Mouse (Mus musculus): ENCODE data around the gene Olfr547.

Olfr547 gene

DNA sequence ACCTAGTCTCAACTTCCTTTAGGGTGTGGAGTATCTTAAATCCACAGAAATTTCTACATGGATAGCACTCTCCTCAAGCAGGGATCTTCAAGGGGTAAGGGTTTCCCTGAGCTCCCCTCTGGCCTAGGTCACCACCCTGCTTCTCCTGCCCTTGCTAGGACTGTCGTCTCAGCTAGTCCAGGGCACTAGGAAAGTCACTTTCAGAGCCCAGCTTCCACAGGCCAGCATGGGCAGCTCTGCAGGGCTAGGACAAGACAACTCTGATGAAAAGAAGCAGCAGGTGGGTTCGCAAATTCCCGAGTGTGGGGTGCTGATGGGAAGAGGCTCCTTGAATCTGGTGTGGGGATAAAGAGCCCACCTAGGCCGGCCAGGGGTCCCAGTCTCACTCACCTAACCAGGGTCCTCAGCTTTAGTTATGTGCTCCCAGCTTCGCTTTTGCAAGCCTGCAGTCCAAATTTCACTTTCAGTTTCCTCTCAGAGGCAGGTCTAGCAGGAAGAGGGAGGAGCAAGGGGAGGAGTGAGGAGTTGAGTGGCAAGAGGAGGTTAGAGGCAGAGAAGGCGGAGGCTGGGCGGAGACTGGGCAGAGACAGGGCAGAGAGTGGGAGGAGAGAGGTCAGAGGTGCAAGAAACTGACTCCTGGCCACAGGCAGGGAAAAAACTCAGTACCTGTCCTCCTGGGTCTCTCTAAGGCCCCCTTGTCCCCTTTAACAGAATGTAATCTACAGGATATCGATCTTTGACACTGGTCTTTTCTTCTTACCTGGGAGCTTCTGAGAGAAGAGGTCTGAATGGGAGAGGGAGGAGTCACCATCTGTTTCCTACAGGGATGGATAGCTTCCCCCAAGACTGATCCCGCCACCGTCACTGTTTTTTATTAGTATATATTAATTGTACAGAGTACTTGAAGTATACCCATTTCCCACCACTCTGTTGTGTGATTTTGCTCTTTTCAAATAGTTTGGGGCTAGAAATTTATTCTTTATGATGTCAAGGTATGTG lies 30.7 kb downstream of the Olfr547 start, which contains the start of gene Trim21:
Gene Trim21, minus strand, starts transcription at position 488 of the 999 bp plus-strand sequence.
- DNase-seq (ENCODE audit: inconsistent age in 2 of 2, low spot score in 1 of 2), result peak; percentile 92 to 96

DNA sequence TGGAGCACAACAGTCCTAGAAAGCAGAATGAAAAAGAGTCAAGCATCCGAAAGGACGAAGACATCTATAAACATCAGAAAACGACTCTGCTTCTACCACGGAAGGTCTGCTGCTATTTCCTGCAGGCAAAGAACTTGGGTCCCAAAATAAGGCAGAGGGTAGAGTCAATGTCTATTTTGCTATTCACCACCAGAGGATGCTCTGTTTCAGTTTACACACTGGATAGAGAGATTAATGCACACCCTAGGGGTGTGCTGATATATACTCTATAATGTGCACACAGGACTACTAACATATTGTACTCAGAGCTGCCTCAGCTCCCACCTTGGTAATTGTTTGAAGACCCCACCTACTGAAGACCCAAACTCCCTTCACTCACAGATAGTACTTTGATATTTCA lies 31.7 kb downstream of the Olfr547 start:
- DNase-seq (ENCODE audit: inconsistent age in 2 of 2, low spot score in 1 of 2), result no peak

DNA sequence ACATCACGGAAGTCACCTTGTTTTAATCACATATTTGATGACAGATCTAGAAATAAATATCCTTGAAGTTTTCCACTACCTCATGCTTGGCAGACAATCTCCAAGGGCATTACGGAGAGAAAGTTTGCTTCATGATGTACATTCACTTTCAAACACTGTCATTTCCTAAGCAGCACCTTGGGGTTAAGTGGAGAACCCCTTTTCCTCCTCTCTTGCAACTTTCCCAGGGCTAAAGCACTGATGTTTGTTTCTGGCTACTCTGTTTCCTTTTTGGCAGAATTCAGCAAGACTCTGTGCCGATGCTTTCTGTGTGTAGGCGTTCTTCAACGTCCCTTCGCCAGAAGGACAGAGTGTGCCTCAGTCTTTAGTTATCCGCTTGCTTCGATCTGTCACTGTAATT lies 36.6 kb downstream of the Olfr547 start, which contains the start of gene Olfr550:
Gene Olfr550, plus strand, starts transcription at position 301 of the 400 bp plus-strand sequence.
- no peak for DNase-seq (ENCODE audit: inconsistent age in 2 of 2, low spot score in 1 of 2)

DNA sequence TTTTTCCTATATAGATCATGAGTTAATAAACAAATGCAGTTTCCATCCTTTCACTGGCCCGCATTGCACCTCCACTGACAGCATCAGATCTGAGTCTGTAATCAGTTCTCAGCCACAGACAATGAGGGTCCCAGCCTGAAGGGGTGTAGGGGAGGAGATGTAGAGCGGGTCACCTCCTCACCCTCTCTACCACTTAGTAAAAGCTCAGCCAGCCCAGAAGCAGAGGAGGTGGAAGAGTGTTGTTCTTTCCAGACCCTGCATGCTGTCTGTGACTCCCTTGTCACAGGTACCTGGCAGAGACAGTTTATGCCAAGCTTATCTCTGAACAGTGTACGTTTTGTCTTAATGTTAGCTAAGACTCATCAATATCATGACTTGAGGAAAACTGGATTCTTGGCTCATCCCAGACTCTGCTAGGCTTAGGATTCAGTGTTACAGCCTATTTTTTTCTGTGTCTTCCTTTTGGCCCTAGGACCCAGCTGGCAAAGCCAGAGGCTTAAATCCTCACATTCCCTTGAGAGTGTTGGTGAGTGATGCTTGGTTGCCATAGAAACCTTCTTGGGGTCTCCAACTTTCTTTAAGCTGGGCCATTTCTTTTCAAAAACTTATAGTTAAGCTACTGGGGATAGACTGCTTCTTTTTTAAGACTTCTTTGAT lies 38.8 kb downstream of the Olfr547 start:
- DNase-seq (ENCODE audit: inconsistent age in 2 of 2, low spot score in 1 of 2), result no peak

DNA sequence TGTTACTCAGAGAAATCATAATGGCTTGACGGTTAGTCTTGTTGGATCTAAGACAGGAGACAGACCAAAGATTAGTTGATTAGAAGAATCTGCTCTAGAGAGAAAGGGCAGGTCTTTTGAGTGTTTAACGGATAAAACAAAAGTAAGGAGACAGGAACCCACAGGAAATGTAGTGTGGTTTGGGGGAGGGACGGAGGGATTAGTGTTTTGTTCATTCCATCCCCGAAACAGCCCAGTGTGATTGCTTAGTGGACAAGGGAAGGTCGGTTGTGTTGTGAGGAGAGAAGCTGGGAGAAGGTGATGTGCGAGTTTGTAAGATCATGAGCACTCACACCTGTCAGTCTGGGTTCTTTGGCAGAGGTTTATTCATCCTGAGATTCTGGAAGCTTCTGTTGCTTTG lies 41.4 kb downstream of the Olfr547 start:
- DNase-seq (ENCODE audit: inconsistent age in 2 of 2, low spot score in 1 of 2), result no peak
